Mouse (Mus musculus) left cerebral cortex, adult 9 months (tissue): ENCODE results near the gene Opcml.

ENCODE experiments used
- DNase-seq, 2 experiments: peaks; one replicate each; pipeline ENCODE4 v3.0.0; 2022; ENCODE audit warnings: low spot score in 2 of 2

Opcml gene

DNA sequence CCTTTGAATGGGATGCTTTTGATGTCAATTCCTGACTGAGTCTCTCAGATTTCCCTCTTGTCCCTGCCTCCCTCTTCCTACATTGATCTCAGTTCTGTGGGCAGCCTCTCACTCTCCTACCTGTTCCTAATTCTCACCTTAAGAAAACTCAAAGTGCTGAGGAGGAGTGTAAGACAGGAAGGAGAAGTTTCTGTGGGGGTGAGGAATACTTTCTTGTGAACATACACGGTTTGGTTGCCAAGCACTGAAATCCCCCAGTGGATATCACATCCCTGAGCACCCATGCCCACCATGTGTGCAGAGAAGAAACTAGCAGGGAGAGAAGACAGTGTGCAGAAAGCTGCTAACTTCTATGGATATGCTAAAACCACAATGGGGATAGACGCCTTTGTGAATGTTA is 1141.5 kb downstream of the Opcml start:
- peak; percentile 27 to 35 for DNase-seq

DNA sequence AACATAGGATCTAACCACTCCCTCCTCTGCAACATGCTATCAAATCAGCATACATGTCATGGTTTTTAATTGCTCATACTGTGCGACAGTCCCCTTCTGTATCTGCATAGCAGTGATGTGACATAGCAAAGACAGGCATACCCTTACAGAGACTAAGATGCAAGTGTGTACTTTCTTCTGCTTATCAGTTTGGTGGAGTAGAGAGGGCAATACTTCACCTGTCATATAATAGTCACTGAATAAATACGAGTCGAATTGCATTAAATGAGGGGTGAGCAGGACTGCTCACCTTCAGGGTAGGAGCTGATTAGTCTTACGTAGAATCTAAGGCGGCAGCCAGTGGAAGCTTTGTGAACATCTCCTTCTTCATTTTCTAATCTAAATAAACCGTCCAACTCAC is 1146.6 kb downstream of the Opcml start:
- no peak for DNase-seq

DNA sequence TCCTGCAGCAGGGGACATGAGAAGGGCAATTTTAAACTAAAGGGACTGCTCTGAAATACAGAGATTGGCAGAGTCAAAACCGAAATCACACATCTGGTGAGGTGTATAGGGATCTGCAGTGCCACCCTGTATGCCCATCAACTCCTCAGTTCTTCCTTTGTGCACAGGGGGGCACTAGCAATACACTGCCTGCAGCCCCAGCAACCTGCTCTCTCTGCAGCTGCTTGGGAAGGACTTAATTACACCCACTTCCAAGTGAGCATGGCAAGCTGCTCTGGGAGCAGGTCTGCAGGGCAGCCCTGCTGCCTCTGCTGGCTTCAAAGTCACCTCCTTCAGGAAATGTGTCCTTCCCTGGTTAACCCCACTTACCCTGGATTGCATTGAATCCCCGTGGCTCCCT is 1147.4 kb downstream of the Opcml start:
- DNase-seq = peak; percentile 23 to 36

DNA sequence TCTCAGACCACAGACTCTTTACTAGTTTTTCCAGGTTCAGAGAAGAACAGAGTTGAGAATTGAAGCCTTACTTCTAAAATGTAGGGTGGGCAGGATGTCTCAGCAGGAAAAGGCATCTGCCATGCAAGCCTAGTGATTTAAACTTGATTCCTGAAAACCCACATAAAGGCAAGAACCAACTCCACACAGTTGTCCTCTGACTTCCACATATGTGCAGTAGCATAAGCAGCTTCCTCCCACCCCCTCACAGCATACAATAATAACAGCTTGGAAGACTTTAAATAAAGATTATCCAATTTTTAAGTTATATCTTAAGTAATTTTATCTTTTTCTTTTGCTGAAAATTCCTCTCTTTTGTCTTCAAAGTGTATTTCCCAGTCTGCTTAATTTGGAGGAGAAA is 1150.3 kb downstream of the Opcml start:
- DNase-seq = no peak

DNA sequence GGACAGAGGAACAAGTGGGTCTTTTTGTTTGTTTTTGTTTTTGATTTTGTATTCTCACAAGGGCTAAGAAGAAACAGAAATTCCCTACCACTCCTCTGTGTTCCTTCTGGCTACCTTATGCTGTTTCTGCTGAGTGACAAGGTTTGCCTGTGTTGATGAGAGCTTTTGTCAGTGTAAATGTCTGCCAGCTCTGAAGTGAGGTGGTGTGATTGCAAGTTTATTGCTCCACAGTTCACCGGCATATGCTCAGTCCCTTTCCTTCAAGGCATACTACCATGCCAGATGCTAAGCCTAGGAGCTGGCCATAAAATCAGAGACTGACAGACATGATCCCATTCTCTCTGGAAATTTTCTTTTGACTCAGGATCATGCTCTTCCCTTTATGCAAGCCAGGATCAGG is 1178.9 kb downstream of the Opcml start:
- no peak for DNase-seq
